Mouse (Mus musculus) adrenal gland, postnatal 4 days (tissue): ENCODE data around the gene Atf6. TPM values are rescaled to one million over a fixed set of nuclear protein-coding genes. Genes with fewer than 3 reads are reported as not detected.

ENCODE experiments used
- DNase-seq, 2 experiments: peaks; one replicate each; pipeline ENCODE4 v3.0.0; 2021 to 2022; ENCODE audit warnings: low spot score in 2 of 2, mixed read lengths in 2 of 2
- total RNA-seq, 2 experiments: library from RNA; stranded (reverse); gene quantifications; 2 replicates each; pipeline ENCODE4 v1.2.3; 2021

Gene Atf6
- total RNA-seq, 2 experiments from 2014 or later = 28.1 to 30.4 TPM

GRCm38 (mm10) chr1:170774431-170774830, 93.1 kb downstream of the Atf6 start:
- no peak for DNase-seq

GRCm38 (mm10) chr1:170773506-170773905, 94.1 kb downstream of the Atf6 start:
- DNase-seq = no peak

GRCm38 (mm10) chr1:170771437-170772003, 96.1 kb downstream of the Atf6 start:
- DNase-seq = peak; percentile 13 to 25

GRCm38 (mm10) chr1:170770691-170771090, 96.9 kb downstream of the Atf6 start:
- no peak for DNase-seq

GRCm38 (mm10) chr1:170766997-170767396, 100.6 kb downstream of the Atf6 start:
- DNase-seq = no peak

GRCm38 (mm10) chr1:170764798-170765197, 102.8 kb downstream of the Atf6 start:
- no peak for DNase-seq

- DNase-seq = no peak
These were observed 105.9 kb downstream of the Atf6 start for GRCm38 (mm10) chr1:170761634-170762033.

- DNase-seq = no peak
These were observed 114.0 kb downstream of the Atf6 start for GRCm38 (mm10) chr1:170753597-170753996.

- no peak for DNase-seq
These were observed 115.8 kb downstream of the Atf6 start for GRCm38 (mm10) chr1:170751797-170752196.

GRCm38 (mm10) chr1:170746523-170746922, 121.0 kb downstream of the Atf6 start:
- no peak for DNase-seq

- DNase-seq = no peak
These were observed 125.9 kb downstream of the Atf6 start for GRCm38 (mm10) chr1:170741497-170742246.

GRCm38 (mm10) chr1:170734866-170735265, 132.7 kb downstream of the Atf6 start:
- DNase-seq = no peak

- no peak for DNase-seq
These were observed 135.0 kb downstream of the Atf6 start for GRCm38 (mm10) chr1:170732596-170732890.

GRCm38 (mm10) chr1:170731865-170732595, 135.5 kb downstream of the Atf6 start:
- DNase-seq = no peak

GRCm38 (mm10) chr1:170729267-170729962, 138.2 kb downstream of the Atf6 start:
- DNase-seq = no peak

GRCm38 (mm10) chr1:170728524-170728923, 139.0 kb downstream of the Atf6 start:
- DNase-seq = no peak

GRCm38 (mm10) chr1:170721560-170721959, 146.0 kb downstream of the Atf6 start:
- DNase-seq = no peak

GRCm38 (mm10) chr1:170718133-170718810, 149.3 kb downstream of the Atf6 start:
- no peak for DNase-seq

GRCm38 (mm10) chr1:170717241-170717828, 150.2 kb downstream of the Atf6 start:
- DNase-seq = no peak

GRCm38 (mm10) chr1:170711731-170712130, 155.8 kb downstream of the Atf6 start:
- no peak for DNase-seq

- no peak for DNase-seq
These were observed 157.6 kb downstream of the Atf6 start for GRCm38 (mm10) chr1:170709969-170710368.
